ENCODE assay signal across 10 mouse cellular contexts in genomic region chr12:117344266-117345087, GRCm38 (mm10).
A peak's percentile ranks its signal among the peaks of the same experiment; 100 is the strongest.
DNase-seq lines count a peak whose midpoint lies in the region; ATAC-seq and TF ChIP-seq lines count a peak whose summit lies in the region.
"Had no signal": no experiment of that assay in that cellular context is flagged by ENCODE, and none has a peak within 500 bp of the region (broad histone marks: within the 10 kb centered on the region; RNA-seq: fewer than 3 reads in every experiment).

No protein-coding gene starts in this region.

- no peaks in the 10 kb centered on the region for H3K9me3 ChIP-seq in midbrain, postnatal 0 days (ENCODE audit: low read length)
- H3K9me3 ChIP-seq in intestine, embryonic 16.5 days (ENCODE audit: control insufficient read depth, low read length) = no peaks in the 10 kb centered on the region
- H3K9me3 ChIP-seq: limb, embryonic 15.5 days had no signal

- TF ChIP-seq POLR2A in thymus, adult 2 months (IDR thresholded peaks at IDR 0.05; ENCODE audit: control insufficient read depth, extremely low read depth, insufficient read depth, low read length, poor library complexity) = no peak

- 16% methylated on average over 11 of the region's 11 CpGs for WGBS in midbrain, postnatal 0 days
- 67% methylated on average over 11 of the region's 11 CpGs for WGBS in intestine, embryonic 16.5 days
- WGBS in thymus, adult 2 months = 82% methylated on average over 11 of the region's 11 CpGs

- H3K36me3 ChIP-seq in midbrain, postnatal 0 days (ENCODE audit: insufficient read depth, low read length) = no peaks in the 10 kb centered on the region
- no peaks in the 10 kb centered on the region for H3K36me3 ChIP-seq in intestine, embryonic 16.5 days (ENCODE audit: control insufficient read depth, insufficient read depth, low read length)
- no peaks in the 10 kb centered on the region for H3K36me3 ChIP-seq in thymus, adult 2 months (ENCODE audit: control insufficient read depth, insufficient read depth, low read length)
- H3K36me3 ChIP-seq: limb, embryonic 15.5 days had no signal

- peak; percentile 75 for ATAC-seq in frontal cortex, adult (ENCODE audit: low TSS enrichment)
- peak; percentile 75 for ATAC-seq in midbrain, postnatal 0 days (ENCODE audit: low FRiP score)
- no peak for ATAC-seq in intestine, embryonic 16.5 days

- H3K4me2 ChIP-seq in midbrain, postnatal 0 days (ENCODE audit: low read depth, low read length, poor library complexity, severe bottlenecking) = no peak overlapping the region
- H3K4me2 ChIP-seq in intestine, embryonic 16.5 days (ENCODE audit: low read depth, low read length) = no peak overlapping the region
- H3K4me2 ChIP-seq: limb, embryonic 15.5 days had no signal

- peak overlapping the region; percentile 98 for H3K27ac ChIP-seq in midbrain, postnatal 0 days (ENCODE audit: low read depth, low read length)
- no peak overlapping the region for H3K27ac ChIP-seq in intestine, embryonic 16.5 days (ENCODE audit: low read length)
- no peak overlapping the region for H3K27ac ChIP-seq in thymus, adult 2 months (ENCODE audit: control insufficient read depth, insufficient read depth, low read length)
- H3K27ac ChIP-seq: limb, embryonic 15.5 days had no signal

- no peak for TF ChIP-seq CTCF in midbrain, postnatal 0 days (IDR thresholded peaks at IDR 0.05)
- TF ChIP-seq CTCF in thymus, adult 2 months (IDR thresholded peaks at IDR 0.05; ENCODE audit: borderline replicate concordance, control insufficient read depth, extremely low read depth, insufficient read depth, low read length, poor library complexity) = no peak

- DNase-seq in embryo, embryonic 10.5 days (ENCODE audit: low spot score) = peak; percentile 72
- DNase-seq in left cerebral cortex, adult 18-20 months (ENCODE audit: low spot score in 2 of 2) = peak; percentile 33 to 51
- DNase-seq in midbrain, postnatal 0 days (ENCODE audit: low spot score) = peak; percentile 23
- DNase-seq in testis, postnatal 14 days (ENCODE audit: low spot score) = no peak
- DNase-seq in kidney, postnatal 14 days = no peak
- DNase-seq in thymus, adult 2 months = no peak
- DNase-seq: gastrocnemius, postnatal 36 days had no signal

- no peak overlapping the region for H3K4me3 ChIP-seq in midbrain, postnatal 0 days (ENCODE audit: low read depth, low read length)
- H3K4me3 ChIP-seq in intestine, embryonic 16.5 days (ENCODE audit: low read length) = no peak overlapping the region
- H3K4me3 ChIP-seq in thymus, adult 2 months (ENCODE audit: control insufficient read depth, insufficient read depth, low read length) = no peak overlapping the region
- H3K4me3 ChIP-seq: limb, embryonic 15.5 days had no signal

- peak overlapping the region; percentile 56 for H3K9ac ChIP-seq in midbrain, postnatal 0 days (replicated peaks; ENCODE audit: low read length, poor library complexity, severe bottlenecking)
- no peak overlapping the region for H3K9ac ChIP-seq in intestine, embryonic 16.5 days (ENCODE audit: low read depth, low read length)

- peaks cover 25% of the 10 kb centered on the region for H3K4me1 ChIP-seq in midbrain, postnatal 0 days (ENCODE audit: insufficient read depth, low read length)
- H3K4me1 ChIP-seq in intestine, embryonic 16.5 days (ENCODE audit: control insufficient read depth, insufficient read depth, low read length) = no peaks in the 10 kb centered on the region; the same call in 1 of the 2 replicates
- peaks cover 33% of the 10 kb centered on the region for H3K4me1 ChIP-seq in thymus, adult 2 months (replicated peaks; ENCODE audit: control insufficient read depth, insufficient read depth, low read length)

- H3K27me3 ChIP-seq in midbrain, postnatal 0 days (ENCODE audit: insufficient read depth, low read length) = no peaks in the 10 kb centered on the region
- no peaks in the 10 kb centered on the region for H3K27me3 ChIP-seq in intestine, embryonic 16.5 days (replicated peaks; ENCODE audit: control insufficient read depth, insufficient read depth, low read length)
- no peaks in the 10 kb centered on the region for H3K27me3 ChIP-seq in thymus, adult 2 months (ENCODE audit: control insufficient read depth, insufficient read depth, low read length)
- H3K27me3 ChIP-seq: limb, embryonic 15.5 days had no signal

Comparison
In these comparisons a context has a peak if more than half of its experiments do, and no peak if none do; other contexts are left out.
1. DNase-seq: peak in embryo, embryonic 10.5 days (single experiment), left cerebral cortex, adult 18-20 months (2 of 2) and midbrain, postnatal 0 days (single experiment); none in testis, postnatal 14 days (single experiment), kidney, postnatal 14 days (single experiment) and thymus, adult 2 months (single experiment).